Mouse (Mus musculus) retina, postnatal 7 days (tissue): Measurements from ENCODE around the gene Mfn2.

ENCODE experiments used
- DNase-seq: peaks from one replicate; pipeline ENCODE4 v3.0.0-alpha.2; 2012; ENCODE audit warnings: low read depth, low spot score

Gene Mfn2

GRCm38 (mm10) chr4:147918459-147919121 is 14.1 kb upstream of the Mfn2 start:
- DNase-seq, result no peak

DNA sequence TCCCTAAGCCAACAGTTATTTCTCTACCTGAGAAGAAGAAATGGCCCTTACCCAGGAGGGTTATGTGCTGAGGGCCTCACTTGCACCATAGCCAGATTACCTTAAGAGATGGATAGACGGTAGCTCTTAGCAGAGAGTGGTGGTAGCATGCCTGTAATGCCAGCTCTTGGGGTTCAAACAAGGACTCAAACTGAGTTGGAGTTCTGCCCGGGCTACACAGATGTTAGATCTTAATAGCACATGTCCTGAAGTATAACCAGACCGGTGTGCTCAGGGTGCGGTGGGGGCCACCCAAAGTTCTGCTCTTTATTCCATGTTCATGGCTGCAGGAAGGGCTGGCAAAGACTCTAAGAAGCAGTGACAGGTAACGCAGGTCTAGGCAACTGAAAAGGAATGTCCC is 5.0 kb upstream of the Mfn2 start:
- no peak for DNase-seq

GRCm38 (mm10) chr4:147906230-147906629 is 1.7 kb upstream of the Mfn2 start:
- no peak for DNase-seq

DNA sequence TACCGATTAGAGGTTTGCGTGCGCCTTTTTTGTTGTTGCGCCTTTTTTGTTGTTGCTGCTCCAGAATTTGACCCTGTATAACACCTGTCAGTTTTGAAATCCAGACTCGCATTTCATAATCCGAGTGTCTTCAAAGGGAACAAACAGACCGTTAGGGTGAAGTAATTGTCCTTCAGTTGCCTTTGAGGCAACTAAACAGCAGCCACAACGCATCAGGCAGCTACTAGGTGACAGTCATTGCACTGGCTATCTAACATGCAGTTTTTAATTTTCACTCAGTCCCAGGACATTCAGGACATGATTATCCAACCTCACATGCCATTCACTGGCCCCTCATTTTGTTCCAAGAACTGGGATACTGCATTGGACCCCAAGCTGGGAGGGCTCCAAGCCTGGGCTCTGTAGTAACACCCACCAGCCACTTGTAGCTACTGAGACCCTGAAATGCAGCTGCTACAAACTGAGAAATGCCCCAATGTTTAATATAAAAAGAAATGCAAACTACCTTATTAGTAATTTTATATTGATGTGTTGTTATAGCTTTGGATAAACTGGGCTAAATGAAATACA is 671 bp upstream of the Mfn2 start:
- DNase-seq, result no peak

DNA sequence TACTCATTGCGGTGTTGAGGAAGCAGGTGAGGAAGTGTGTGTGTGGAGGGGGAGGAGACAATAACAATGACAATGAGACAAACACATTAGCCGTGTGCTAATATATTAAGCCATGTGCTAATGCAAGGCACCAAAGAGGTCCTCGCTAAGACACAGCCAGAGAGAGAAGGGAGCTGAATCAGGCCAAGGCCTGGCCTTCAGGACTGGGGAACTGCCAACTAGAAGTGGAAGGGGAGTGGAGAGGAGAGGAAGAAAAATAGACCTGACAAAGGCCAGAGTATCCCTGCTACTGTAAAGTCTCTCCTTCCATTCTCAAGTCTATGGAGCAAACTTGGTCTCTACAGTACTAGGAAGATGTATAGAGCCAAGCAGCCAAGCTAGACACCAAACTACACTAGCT is 903 bp downstream of the Mfn2 start:
- no peak for DNase-seq

DNA sequence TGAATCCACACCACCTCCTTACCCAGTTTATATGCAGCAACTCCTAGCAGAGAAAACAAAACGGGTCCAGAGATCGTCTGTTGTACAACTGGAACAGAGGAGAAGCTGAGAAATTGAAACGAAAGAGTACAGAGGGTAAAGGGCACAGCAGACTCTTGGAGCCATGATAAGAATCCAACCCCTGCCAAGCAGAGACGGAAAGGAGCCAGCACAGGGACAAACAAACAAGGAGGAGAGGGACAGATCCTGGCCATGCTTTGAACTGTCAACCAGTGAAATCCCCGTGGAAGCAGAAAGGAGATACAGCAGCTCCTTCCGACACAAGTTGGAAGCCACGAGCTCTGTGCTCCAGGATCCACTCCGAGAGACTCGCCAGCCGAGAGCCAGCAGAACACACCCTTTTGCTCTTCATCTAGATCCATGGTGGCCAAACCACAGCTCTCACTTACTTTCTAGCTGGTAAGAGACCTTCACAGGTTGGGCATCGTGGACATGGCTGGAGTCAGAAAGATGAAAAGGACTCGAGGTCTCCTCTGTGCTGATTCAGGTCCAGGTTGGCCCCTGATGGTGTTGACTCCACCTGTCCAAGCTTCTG is 1.5 kb downstream of the Mfn2 start:
- DNase-seq, result no peak

GRCm38 (mm10) chr4:147900452-147900851 is 4.1 kb downstream of the Mfn2 start:
- DNase-seq, result no peak

GRCm38 (mm10) chr4:147897348-147897747 is 7.2 kb downstream of the Mfn2 start:
- no peak for DNase-seq

DNA sequence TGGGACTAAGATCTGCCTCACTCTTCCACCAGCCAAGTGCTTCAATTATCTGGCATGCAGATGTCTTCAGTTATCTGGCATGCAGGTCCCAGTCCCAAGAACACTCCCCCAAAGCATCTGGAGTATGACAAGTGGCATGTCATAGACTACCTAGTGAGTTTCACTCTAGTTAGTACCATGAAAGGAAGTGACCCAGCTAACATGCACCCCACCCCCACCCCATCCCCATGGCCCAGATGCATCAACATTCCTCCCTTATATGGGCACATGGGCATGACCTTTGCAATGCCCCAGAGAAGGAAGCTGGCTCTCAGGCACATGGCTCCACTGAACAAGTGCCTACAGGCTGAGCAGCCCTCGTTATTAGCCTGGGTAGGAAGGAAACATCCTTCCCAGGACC is 8.1 kb downstream of the Mfn2 start:
- DNase-seq, result no peak

- no peak for DNase-seq
Measured at GRCm38 (mm10) chr4:147895815-147896330, 8.6 kb downstream of the Mfn2 start.

DNA sequence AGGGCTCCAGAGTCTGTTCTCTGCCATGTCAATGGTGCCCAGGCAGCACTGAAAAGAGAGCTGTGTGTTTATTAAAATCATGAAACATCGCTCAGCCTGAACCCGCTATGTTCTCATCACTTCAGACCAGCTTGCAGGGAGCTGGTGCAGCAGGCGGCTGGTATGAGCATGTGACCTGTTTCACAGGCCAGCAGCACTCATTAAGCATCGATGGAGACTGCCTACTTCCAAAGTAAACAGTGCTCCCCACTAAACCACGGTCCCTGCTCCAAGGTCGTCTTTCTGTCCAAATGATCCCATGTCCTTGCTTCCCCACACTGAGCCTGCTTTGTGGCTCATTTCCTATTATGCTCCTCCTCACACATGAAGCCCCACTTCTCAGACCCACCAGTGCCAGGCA is 14.2 kb downstream of the Mfn2 start:
- no peak for DNase-seq

DNA sequence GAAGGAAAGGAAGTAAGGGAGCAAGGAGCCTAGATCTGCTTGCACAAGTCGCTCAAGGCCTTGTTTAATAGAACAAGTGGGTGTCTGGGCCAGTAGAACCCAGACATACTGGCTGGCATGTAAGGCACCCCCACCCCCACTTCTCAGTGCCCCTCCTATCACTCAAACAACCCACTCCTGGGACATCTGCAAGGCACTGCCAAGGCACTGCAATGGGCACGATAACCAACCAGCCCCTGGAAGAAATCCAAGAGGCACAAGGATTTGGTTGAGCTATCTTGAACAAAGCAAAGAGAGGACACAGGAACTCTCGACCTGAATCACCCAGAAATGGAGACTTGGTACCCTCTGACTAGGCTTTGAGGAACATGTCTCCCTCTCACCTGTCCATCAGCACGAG is 16.3 kb downstream of the Mfn2 start:
- DNase-seq, result no peak

- DNase-seq, result no peak
Measured at GRCm38 (mm10) chr4:147887277-147887676, 17.2 kb downstream of the Mfn2 start.

- DNase-seq, result no peak
Measured at GRCm38 (mm10) chr4:147886158-147886557, 18.3 kb downstream of the Mfn2 start.

GRCm38 (mm10) chr4:147884138-147884537 is 20.4 kb downstream of the Mfn2 start:
- no peak for DNase-seq

DNA sequence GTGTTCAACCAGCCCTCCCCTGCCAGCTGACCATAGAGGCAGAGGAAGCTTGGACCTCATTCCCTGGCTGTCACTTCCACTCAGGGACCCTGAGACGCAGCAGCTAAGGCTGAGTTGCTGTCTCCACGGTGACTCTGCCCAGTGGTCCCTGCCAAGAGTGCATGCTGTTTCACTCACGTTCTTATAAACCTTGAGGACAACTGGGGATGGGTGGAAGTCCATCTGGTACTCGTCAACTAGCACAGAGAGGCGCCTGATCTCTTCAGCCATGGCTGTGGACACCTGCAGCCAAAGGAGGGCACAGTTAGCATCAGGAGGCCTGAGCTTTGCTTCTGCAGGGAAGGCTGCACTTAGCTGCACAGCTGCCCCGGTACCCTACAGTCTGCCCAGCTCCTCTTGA is 21.5 kb downstream of the Mfn2 start:
- DNase-seq, result no peak

- no peak for DNase-seq
Measured at GRCm38 (mm10) chr4:147881792-147882191, 22.7 kb downstream of the Mfn2 start.

- no peak for DNase-seq
Measured at GRCm38 (mm10) chr4:147879865-147880264, 24.6 kb downstream of the Mfn2 start.

GRCm38 (mm10) chr4:147879456-147879855 is 25.0 kb downstream of the Mfn2 start:
- no peak for DNase-seq

DNA sequence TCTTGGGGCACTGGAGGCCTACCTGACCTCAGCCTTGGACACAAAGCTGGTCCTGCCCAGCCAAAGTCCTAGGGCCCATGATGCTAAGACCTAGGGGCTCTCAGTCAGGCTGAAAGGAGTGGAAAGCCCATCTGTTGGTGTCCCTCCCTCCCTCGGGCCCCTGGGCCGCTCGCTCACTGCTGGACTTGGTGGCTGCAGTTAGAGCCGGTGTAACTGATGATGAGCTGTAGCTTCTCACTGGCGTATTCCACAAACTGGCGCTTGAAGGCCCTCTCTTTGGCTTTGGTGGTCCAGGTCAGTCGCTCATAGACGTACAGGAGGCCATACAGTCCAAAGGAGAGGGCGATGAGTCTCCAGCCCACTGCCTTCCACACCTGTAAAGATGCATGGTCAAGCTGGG is 26.0 kb downstream of the Mfn2 start:
- DNase-seq, result no peak

DNA sequence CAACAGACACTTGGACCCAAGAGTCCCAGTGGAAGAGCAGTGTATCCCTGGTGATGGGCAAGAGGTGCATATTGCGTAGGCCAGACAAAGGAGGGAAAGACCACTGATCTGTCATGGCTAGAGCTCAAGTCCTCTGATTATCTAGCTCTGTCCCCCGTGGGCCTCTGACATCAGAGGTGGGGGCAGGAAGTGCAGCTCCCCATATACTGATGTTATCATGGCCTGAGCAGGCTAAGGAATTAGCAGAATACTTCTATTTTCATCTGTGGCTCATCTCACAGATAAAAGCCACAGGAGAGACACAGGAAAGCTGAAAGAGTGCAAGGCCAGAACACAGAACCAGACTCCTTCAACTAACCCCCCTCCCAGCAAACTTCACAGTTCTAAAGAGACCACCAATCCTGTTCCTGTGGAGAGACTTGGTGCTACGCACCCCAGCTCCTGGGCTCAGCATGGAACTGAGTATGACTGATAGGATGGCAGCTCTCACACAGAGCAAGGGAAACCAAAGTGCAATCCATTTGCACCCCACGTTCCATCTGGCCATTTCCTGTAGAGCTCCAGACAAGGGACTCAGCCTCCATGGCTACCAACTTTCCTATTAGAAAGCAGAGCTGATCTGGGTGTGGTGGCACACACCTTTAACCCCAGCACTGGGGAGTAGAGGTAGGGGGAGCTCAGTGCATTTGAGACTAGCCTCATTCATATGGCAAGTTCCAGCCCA is 28.5 kb downstream of the Mfn2 start:
- no peak for DNase-seq

- no peak for DNase-seq
Measured at GRCm38 (mm10) chr4:147869238-147869637, 35.3 kb downstream of the Mfn2 start.
